Mouse (Mus musculus) urinary bladder, adult 2 months (tissue): Measurements from ENCODE around the gene Vdac2. TPM values are rescaled to one million over a fixed set of nuclear protein-coding genes. Genes with fewer than 3 reads are reported as not detected.

Experiments
- DNase-seq: peaks from one replicate; pipeline ENCODE4 v3.0.0; 2022; ENCODE audit warnings: low spot score
- polyA plus RNA-seq: library from polyadenylated mRNA; depleted of rRNA; stranded (reverse); fragments of >200 nt; gene quantifications from 2 replicates; pipeline ENCODE4 v1.2.3, GENCODE M21; 2012; rRNA removed

Vdac2 gene
- 199 and 227 TPM in 2 replicates for polyA plus RNA-seq

- DNase-seq = no peak
Observed at GRCm38 (mm10) chr14:21824938-21825337, at the start of gene Vdac2. Gene Vdac2 (plus strand): TSS chr14:21825238.

- no peak for DNase-seq
Observed at GRCm38 (mm10) chr14:21776201-21776600, 48.8 kb upstream of the Vdac2 start.

GRCm38 (mm10) chr14:21786500-21786899 is 38.5 kb upstream of the Vdac2 start:
- no peak for DNase-seq

- DNase-seq = no peak
Observed at GRCm38 (mm10) chr14:21787374-21787773, 37.7 kb upstream of the Vdac2 start.

GRCm38 (mm10) chr14:21788121-21788520 is 36.9 kb upstream of the Vdac2 start:
- no peak for DNase-seq

GRCm38 (mm10) chr14:21790585-21791251 is 34.3 kb upstream of the Vdac2 start:
- no peak for DNase-seq

- no peak for DNase-seq
Observed at GRCm38 (mm10) chr14:21791722-21792121, 33.3 kb upstream of the Vdac2 start.

- DNase-seq = no peak
Observed at GRCm38 (mm10) chr14:21792250-21792649, 32.8 kb upstream of the Vdac2 start.

GRCm38 (mm10) chr14:21800641-21801040 is 24.4 kb upstream of the Vdac2 start:
- DNase-seq = no peak

GRCm38 (mm10) chr14:21801624-21802023 is 23.4 kb upstream of the Vdac2 start:
- no peak for DNase-seq

GRCm38 (mm10) chr14:21802543-21803206 is 22.4 kb upstream of the Vdac2 start:
- no peak for DNase-seq

- no peak for DNase-seq
Observed at GRCm38 (mm10) chr14:21806203-21806602, 18.8 kb upstream of the Vdac2 start.

GRCm38 (mm10) chr14:21806631-21807160 is 18.3 kb upstream of the Vdac2 start:
- DNase-seq = no peak

GRCm38 (mm10) chr14:21808208-21808922 is 16.7 kb upstream of the Vdac2 start:
- no peak for DNase-seq

GRCm38 (mm10) chr14:21809418-21809817 is 15.6 kb upstream of the Vdac2 start:
- DNase-seq = no peak

GRCm38 (mm10) chr14:21811301-21811700 is 13.7 kb upstream of the Vdac2 start:
- DNase-seq = no peak

- no peak for DNase-seq
Observed at GRCm38 (mm10) chr14:21811744-21812393, 13.2 kb upstream of the Vdac2 start.

- no peak for DNase-seq
Observed at GRCm38 (mm10) chr14:21812590-21813162, 12.4 kb upstream of the Vdac2 start.

- no peak for DNase-seq
Observed at GRCm38 (mm10) chr14:21813216-21813615, 11.8 kb upstream of the Vdac2 start.

- no peak for DNase-seq
Observed at GRCm38 (mm10) chr14:21813847-21814246, 11.2 kb upstream of the Vdac2 start.

GRCm38 (mm10) chr14:21814606-21815005 is 10.4 kb upstream of the Vdac2 start:
- no peak for DNase-seq

- no peak for DNase-seq
Observed at GRCm38 (mm10) chr14:21816255-21816654, 8.8 kb upstream of the Vdac2 start.
